Comparison of ENCODE assay signal across 11 mouse cellular contexts in the genomic region with DNA sequence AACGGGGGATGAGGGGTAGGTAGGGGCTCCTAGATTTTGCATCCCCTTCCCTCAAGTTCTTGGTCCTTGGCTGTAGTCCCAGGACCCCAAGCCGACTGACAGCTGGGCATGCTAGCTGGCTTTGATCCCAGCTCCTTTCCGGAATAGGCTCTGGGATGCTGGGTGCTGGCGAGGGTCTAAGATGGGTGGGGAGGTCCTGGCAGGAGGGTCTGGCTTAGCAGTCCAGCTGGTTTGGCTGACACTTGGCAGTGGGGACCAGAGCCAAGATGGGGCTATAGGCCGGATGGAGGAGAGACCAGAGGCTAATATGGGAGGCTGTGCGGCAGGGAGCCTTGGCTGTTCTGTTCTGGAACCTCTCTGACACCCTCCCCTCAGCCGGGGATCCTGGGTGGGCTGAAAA. TPM values are rescaled to one million over a fixed set of nuclear protein-coding genes. Genes with fewer than 3 reads are reported as not detected.
DNase-seq lines count a peak whose midpoint lies in the region; ATAC-seq lines count a peak whose summit lies in the region.
"Had no signal": no experiment of that assay in that cellular context is flagged by ENCODE, and none has a peak within 500 bp of the region (broad histone marks: within the 10 kb centered on the region; RNA-seq: fewer than 3 reads in every experiment).

No protein-coding gene starts in this region.

- no peak overlapping the region for H3K4me3 ChIP-seq in embryonic facial prominence, embryonic 13.5 days
- peak overlapping the region; percentile 51; the same call in 1 of the 2 replicates for H3K4me3 ChIP-seq in hindbrain, embryonic 15.5 days
- no peak overlapping the region for H3K4me3 ChIP-seq in midbrain, embryonic 16.5 days (ENCODE audit: low read depth, low read length)

- 61% methylated on average over 7 of the region's 7 CpGs for WGBS in embryonic facial prominence, embryonic 13.5 days
- 47% methylated on average over 7 of the region's 7 CpGs for WGBS in hindbrain, embryonic 15.5 days
- WGBS in midbrain, embryonic 16.5 days: 41% methylated on average over 7 of the region's 7 CpGs

- no peak overlapping the region for H3K9ac ChIP-seq in embryonic facial prominence, embryonic 13.5 days
- H3K9ac ChIP-seq in hindbrain, embryonic 15.5 days: 0 out of 2 replicates have a peak overlapping the region, but pooled peaks have one; percentile 2
- no peak overlapping the region for H3K9ac ChIP-seq in midbrain, embryonic 16.5 days (ENCODE audit: low read depth, low read length)

- no peaks in the 10 kb centered on the region for H3K9me3 ChIP-seq in embryonic facial prominence, embryonic 13.5 days
- H3K9me3 ChIP-seq in hindbrain, embryonic 15.5 days: no peaks in the 10 kb centered on the region
- H3K9me3 ChIP-seq in midbrain, embryonic 16.5 days (replicated peaks; ENCODE audit: control insufficient read depth, low read length, poor library complexity, severe bottlenecking): no peaks in the 10 kb centered on the region

- H3K27ac ChIP-seq in embryonic facial prominence, embryonic 13.5 days: no peak overlapping the region
- peak overlapping the region; percentile 69 for H3K27ac ChIP-seq in hindbrain, embryonic 15.5 days (replicated peaks)
- H3K27ac ChIP-seq in midbrain, embryonic 16.5 days (ENCODE audit: low read length): 0 out of 2 replicates have a peak overlapping the region, but pooled peaks have one; percentile 43
- H3K27ac ChIP-seq: left cerebral cortex, adult 2 months had no signal

- peaks cover 47% of the 10 kb centered on the region for H3K4me1 ChIP-seq in embryonic facial prominence, embryonic 13.5 days
- peaks cover 48% of the 10 kb centered on the region for H3K4me1 ChIP-seq in hindbrain, embryonic 15.5 days (replicated peaks)
- peaks cover 36% of the 10 kb centered on the region for H3K4me1 ChIP-seq in midbrain, embryonic 16.5 days (ENCODE audit: control insufficient read depth, insufficient read depth, low read length)

- no peaks in the 10 kb centered on the region for H3K36me3 ChIP-seq in embryonic facial prominence, embryonic 13.5 days
- no peaks in the 10 kb centered on the region for H3K36me3 ChIP-seq in hindbrain, embryonic 15.5 days
- H3K36me3 ChIP-seq in midbrain, embryonic 16.5 days (ENCODE audit: control insufficient read depth, insufficient read depth, low read length): no peaks in the 10 kb centered on the region

- H3K4me2 ChIP-seq in embryonic facial prominence, embryonic 13.5 days: peak overlapping the region; percentile 98
- peak overlapping the region; percentile 97 for H3K4me2 ChIP-seq in hindbrain, embryonic 15.5 days
- H3K4me2 ChIP-seq in midbrain, embryonic 16.5 days (ENCODE audit: low read length): peak overlapping the region; percentile 100; the same call in 1 of the 2 replicates

- no peaks in the 10 kb centered on the region for H3K27me3 ChIP-seq in embryonic facial prominence, embryonic 13.5 days
- 0 out of 2 replicates have a peak, but pooled peaks cover 2% of the 10 kb centered on the region for H3K27me3 ChIP-seq in hindbrain, embryonic 15.5 days
- no peaks in the 10 kb centered on the region for H3K27me3 ChIP-seq in midbrain, embryonic 16.5 days (ENCODE audit: control insufficient read depth, insufficient read depth, low read depth, low read length)
- H3K27me3 ChIP-seq: Patski had no signal

- peak; percentile 40 to 52 for DNase-seq in kidney, postnatal 4 days
- no peak for DNase-seq in kidney, adult 9 months
- no peak for DNase-seq in ovary, adult 18-20 months (ENCODE audit: low spot score)
- DNase-seq in right cerebral cortex, postnatal 36 days (ENCODE audit: low spot score in 2 of 2): no peak

- ATAC-seq in embryonic facial prominence, embryonic 13.5 days (ENCODE audit: insufficient number of reproducible peaks, insufficient read depth, low FRiP score, low TSS enrichment, low read depth): 0 out of 2 replicates have a peak, but pooled peaks have one; percentile 0
- ATAC-seq in hindbrain, embryonic 15.5 days (ENCODE audit: low FRiP score, low read depth): peak; percentile 46
- ATAC-seq in midbrain, embryonic 16.5 days: peak; percentile 15
- ATAC-seq in monocyte, adult 5-6 weeks (replicated peaks; ENCODE audit: insufficient number of reproducible peaks, low FRiP score, low TSS enrichment, poor library complexity, severe bottlenecking): no peak
- ATAC-seq: Patski had no signal

RNA-seq across cellular contexts. Expression of gene Akna, which starts 5.1 kb away (rescaled TPM):
- polyA plus RNA-seq in embryonic facial prominence, embryonic 13.5 days (2015; fragmentation: Nextera tagmentation; extraction: Ambion mirVana): 9.7 and 10.0 TPM in 2 replicates
- polyA plus RNA-seq in hindbrain, embryonic 15.5 days (2015; fragmentation: Nextera tagmentation; extraction: Ambion mirVana): 6.6 and 7.2 TPM in 2 replicates
- 5.3 and 6.0 TPM in 2 replicates for polyA plus RNA-seq in midbrain, embryonic 16.5 days (2015; fragmentation: Nextera tagmentation; extraction: Ambion mirVana)
- total RNA-seq in monocyte, adult 5-6 weeks (2017): 70.1 to 153 TPM (median 72.2 TPM) in 3 replicates

RNA-seq across cellular contexts. Expression of gene Orm2, which starts 46.0 kb away (rescaled TPM):
- not detected in 2 replicates for polyA plus RNA-seq in embryonic facial prominence, embryonic 13.5 days (2015; fragmentation: Nextera tagmentation; extraction: Ambion mirVana)
- not detected in 2 replicates for polyA plus RNA-seq in hindbrain, embryonic 15.5 days (2015; fragmentation: Nextera tagmentation; extraction: Ambion mirVana)
- not detected in 2 replicates for polyA plus RNA-seq in midbrain, embryonic 16.5 days (2015; fragmentation: Nextera tagmentation; extraction: Ambion mirVana)
- not detected in 3 replicates for total RNA-seq in monocyte, adult 5-6 weeks (2017)
- total RNA-seq: granulocyte monocyte progenitor cell, adult 5-6 weeks; left cerebral cortex, adult 2 months had no signal

RNA-seq across cellular contexts. Expression of gene Orm3, which starts 52.3 kb away (rescaled TPM):
- not detected in 2 replicates for polyA plus RNA-seq in embryonic facial prominence, embryonic 13.5 days (2015; fragmentation: Nextera tagmentation; extraction: Ambion mirVana)
- not detected in 2 replicates for polyA plus RNA-seq in hindbrain, embryonic 15.5 days (2015; fragmentation: Nextera tagmentation; extraction: Ambion mirVana)
- not detected in 2 replicates for polyA plus RNA-seq in midbrain, embryonic 16.5 days (2015; fragmentation: Nextera tagmentation; extraction: Ambion mirVana)
- total RNA-seq in monocyte, adult 5-6 weeks (2017): not detected in 3 replicates
- total RNA-seq: granulocyte monocyte progenitor cell, adult 5-6 weeks; left cerebral cortex, adult 2 months had no signal

Comparison
In these comparisons a context has a peak if more than half of its experiments do, and no peak if none do; other contexts are left out.
1. DNase-seq: peak in kidney, postnatal 4 days (2 of 2); none in kidney, adult 9 months (single experiment), ovary, adult 18-20 months (single experiment) and right cerebral cortex, postnatal 36 days (0 of 2).
2. Peak in every context shown above with its lines, with median percentiles within 50 percentile points of each other: H3K4me2 ChIP-seq.